Mouse (Mus musculus): ENCODE measurements around the gene Tcf3.

The Tcf3 gene

DNA sequence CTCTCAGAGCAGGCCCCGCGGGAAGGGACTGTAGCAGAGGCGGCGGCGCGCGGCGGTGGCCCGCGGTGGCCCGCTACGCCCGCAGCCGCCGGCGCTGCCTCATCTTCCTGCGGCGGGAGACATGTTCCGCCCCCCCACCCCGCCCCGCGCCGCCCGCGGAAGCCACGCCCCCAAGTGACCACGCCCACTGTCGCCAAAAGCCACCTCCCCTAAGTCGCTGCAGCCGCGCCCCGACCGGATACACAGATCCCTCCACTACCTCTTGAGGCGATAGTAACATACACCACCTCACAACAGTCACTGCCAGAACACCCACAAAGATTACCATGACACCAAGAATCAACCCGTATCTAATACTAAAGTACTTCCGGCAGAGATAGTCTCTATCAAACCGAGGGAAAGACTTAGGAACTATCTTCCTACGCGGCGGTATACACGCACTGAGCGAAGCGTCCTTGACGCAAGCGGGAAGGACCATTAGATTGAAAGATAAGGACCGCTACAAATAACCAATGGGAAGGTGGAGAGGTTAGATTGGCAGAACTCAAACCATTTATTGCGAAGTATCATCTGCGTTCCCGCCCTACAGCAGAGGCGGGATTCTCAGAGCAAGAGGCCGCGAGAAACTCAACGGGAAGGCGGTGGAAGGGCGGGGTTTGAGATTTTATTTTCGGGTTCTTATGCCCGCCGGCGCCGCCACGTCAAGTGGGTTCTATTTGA lies at the start of gene Tcf3:
Gene Tcf3, minus strand, starts transcription at position 135 of the 720 bp plus-strand sequence.
- ATAC-seq (ENCODE audit: low TSS enrichment): peak; percentile 96

DNA sequence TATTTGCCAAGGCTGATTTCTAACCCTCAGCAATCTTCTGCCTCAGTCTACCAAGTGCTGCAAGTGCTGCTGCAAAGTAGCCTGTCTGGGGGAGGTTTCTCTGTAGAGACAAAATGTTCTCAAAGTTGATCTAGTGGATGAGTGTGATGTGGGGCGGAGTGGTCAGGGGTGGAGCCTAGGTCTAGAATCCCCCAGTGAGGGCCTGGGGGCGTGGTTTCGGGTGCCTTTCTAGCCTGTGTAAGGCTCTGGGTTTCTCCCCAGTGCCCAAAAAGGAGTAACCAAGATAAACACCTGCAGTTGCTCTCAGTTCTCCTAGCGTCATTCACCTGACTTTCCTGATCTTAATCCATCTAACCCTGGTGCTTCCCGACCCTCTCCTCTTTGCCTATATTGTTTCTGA lies 47.6 kb upstream of the Tcf3 start:
- ATAC-seq (ENCODE audit: low TSS enrichment): no peak

DNA sequence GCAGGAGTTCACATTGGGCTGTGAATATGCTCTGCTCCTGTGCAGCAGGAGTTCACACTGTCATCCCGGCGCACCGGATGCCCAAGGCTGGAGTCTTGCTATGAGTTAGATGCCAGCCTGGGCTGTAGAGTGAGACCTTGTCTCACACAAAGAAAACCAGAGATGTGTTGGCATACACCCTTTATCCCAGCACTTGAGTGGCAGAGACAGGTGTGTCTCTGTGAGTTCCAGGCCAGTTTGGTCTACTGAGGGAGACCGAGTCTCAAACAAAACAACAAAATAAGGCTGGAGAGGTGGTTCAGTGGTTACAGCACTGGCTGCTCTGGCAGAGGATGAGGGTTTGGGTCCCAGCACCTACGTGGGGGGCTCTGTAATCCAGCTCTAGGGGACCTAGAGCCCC lies 45.1 kb upstream of the Tcf3 start:
- ATAC-seq (ENCODE audit: low TSS enrichment): no peak

DNA sequence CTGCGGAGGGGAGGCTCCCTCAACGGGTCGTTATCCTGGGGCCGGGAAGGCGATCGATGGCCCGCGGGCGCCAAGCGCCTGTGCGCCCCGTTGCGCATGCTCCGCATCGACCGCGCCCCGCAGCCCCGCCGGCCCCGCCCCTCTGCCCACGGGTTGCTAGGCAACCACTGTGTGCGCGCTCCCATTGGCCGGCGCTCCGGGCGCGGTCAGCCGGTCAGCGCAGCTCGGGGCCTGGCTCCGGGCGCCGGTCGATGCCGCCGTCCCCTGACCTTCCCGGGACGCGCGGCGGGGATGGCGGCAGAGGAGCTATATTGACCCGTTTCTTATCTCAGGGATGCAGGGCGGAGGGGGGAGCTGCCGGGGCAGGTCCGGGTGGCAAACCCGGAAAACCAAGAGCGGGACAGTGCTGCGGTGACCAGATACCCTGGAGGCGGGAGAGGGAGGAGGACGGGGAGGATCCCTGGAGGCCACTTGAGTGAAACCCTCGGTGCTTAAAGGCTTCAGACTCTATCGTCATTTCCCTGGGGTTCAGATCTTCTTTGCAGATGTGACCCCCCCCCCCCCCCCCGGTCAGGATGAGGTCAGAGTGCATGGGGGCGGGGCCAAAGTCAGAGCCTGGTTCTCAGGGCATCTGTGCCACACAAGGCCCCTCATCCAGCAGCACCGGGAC lies 42.0 kb upstream of the Tcf3 start:
- peak; percentile 94 for ATAC-seq (ENCODE audit: low TSS enrichment)

DNA sequence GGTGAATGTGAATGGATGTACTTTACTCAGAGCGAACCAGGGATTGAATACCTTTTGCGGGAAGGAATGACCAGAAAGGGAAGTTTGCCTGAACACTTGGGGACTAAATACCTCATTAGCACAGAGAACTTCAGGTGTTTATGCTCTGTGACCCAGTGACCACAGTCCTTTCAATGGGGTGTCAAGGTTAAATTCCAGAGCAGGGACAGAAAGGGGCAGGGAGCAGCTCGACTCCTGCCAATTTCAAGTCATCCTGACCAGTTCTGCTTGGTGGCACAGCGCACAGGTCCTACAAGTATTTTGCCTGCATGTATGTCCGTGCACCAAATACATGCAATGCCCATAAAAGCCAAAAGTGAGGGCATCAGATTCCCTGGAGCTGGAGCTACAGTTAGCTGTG lies 31.6 kb upstream of the Tcf3 start:
- no peak for ATAC-seq (ENCODE audit: low TSS enrichment)

DNA sequence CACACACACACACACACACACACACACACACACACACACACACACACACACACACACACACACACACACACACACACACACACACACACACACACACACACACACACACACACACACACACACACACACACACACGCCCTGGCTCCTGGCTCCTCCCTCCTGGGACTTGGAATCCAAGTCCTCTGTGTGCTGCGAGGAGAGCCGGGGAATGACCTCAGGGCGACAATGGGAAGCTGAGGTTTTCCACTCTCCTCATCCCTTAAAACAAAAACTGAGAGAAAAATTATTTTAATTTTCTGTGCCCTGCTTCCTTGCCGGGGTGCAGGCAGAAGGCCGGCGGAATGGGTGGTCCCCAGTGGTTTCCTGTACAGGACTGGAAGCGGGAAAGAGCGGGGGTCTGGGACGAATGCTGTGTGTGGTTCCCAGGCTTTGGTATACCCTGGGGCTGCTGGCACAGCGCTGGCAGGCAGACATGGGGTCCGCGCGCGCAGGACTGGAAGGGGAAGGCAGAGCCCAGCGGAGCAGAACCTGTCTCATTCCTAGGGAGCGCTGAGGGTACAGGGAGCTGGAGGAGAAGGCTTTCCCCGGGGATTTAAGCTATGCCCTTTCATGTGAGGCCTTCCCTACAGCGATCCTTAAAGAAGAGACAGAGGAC lies 31.1 kb upstream of the Tcf3 start:
- ATAC-seq (ENCODE audit: low TSS enrichment): no peak

DNA sequence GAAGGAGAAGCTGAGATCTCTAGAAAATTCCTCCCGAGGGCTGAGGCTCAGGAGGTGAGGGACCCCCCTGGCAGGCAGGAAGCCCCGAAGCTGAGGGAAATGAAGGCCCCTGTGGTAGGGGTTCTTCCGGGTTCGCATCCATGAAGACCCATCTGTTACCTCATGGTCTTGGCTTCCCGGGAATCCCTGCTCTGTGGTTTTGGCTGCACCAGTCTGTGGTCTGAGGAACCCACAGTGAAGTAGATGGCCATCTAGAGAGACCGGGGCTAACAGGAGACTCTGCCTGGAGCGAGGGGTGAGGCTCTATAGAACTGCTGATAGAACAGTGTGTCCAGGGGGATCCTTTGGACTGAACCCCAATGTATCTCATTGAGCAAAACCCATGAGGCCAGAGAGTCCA lies 27.9 kb upstream of the Tcf3 start:
- no peak for ATAC-seq (ENCODE audit: low TSS enrichment)

DNA sequence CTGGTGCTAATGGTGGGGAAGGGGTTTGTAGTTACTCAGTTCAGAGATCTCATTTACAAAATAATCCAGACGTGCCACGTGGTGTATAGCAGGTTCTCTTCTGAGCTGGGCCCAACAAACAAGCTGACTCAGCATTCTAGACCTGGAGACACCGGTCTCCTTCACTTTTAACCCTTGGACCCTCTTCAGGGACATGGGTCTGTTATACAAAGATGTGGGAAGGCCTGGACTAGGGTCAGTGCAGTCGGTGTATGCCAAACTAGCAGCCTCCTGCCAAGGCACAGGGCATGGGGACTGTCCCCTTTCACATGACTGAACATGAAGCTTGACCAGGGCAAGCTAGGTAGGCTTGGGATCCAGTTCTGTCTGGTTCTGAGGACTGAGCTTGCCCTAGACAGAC lies 26.9 kb upstream of the Tcf3 start:
- no peak for ATAC-seq (ENCODE audit: low TSS enrichment)

DNA sequence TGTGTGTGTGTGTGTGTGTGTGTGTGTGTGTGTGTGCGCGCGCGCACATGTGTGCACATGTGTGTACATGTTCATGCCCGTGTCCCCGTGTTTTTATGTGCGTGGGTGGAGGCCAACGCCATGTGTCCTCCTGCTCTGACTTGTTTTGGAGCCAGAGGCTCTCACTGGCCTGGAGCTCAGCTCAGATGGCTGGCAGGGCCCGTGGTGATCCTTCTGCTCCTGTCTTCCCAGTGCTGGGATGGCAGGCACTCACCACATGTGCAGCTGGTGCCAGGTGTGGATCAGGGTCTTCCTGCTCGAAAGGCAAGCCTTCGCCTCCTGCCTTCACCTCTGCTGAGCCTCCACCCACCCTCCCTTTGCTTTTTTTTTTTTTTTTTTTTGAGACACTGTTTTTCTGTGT lies 26.2 kb upstream of the Tcf3 start:
- ATAC-seq (ENCODE audit: low TSS enrichment): no peak

DNA sequence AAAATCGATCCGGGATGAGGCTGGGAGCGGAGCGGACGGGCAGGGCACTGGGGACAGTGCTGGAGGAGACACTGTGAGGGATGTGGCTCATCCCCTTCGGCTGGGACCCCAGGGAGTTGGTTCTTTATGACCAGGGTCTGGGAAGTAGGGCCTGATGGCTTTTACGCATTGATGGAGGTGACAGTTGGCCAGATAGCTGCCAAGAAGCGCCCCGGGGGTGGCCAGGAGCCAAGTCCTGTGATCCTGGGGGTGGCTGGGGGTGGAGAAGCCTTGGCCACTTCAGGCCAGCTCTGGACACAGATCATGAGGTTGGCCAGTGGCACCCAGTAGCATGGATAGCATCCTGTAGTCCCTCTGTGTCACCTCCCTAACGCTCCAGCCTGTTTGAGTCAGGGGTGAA lies 25.8 kb upstream of the Tcf3 start:
- no peak for ATAC-seq (ENCODE audit: low TSS enrichment)

DNA sequence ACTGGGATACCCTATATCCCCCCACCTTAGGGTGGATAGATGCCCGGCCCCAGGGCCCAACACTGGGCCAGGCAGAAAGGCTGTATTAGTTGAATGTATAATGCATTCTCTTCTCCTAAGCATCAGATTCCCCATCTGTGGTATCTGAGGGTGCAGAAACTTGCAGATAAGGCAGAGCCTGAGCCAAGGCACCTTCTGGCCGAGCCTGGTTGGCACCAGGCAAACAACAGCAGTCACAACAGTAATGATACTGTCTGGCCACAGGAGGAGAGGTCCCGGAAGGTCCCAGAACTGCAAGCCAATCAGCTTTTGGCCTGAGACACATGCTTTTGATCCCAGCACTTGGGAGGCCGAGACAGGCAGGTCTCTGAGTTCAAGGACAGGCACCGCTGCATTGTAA lies 22.2 kb upstream of the Tcf3 start:
- no peak for ATAC-seq (ENCODE audit: low TSS enrichment)

DNA sequence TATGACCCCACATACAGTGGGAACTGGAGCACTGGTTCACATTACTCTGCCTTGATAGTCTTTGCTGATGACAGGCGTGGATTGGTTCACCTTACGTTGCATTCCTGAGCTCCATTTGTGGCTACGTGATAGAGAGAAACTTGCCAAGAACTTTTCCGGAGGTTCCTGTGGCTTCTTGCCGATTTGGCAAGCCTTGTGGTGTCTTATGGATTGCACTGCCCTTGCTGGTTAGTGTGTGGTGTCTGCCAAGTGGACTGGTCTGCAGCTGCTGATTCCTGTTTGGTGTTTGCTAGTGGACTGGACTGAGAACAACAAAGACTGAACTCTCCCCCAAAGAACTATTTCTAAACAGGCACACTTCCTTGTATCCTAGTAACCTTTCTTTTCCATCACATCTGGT lies 21.3 kb upstream of the Tcf3 start:
- ATAC-seq (ENCODE audit: low TSS enrichment): no peak

DNA sequence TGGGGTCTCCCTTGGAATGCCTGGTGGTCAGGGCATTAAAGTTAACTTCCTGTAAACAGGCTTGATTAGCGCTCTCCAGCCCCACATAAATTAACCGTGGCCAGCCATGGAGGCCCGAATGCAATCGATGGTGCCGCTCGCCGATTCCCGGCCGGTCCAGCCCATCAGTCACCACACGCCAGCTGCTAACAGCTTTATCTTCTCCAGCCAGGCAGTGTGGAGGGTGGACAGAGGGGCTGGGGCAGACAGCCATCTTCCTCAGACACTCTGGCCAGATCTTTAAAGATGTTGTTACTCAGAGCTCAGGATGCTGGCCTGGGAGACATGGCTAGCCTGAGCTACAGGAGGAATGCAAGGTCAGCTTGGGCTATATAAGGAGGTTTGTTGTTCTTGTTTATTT lies 20.2 kb upstream of the Tcf3 start:
- no peak for ATAC-seq (ENCODE audit: low TSS enrichment)

DNA sequence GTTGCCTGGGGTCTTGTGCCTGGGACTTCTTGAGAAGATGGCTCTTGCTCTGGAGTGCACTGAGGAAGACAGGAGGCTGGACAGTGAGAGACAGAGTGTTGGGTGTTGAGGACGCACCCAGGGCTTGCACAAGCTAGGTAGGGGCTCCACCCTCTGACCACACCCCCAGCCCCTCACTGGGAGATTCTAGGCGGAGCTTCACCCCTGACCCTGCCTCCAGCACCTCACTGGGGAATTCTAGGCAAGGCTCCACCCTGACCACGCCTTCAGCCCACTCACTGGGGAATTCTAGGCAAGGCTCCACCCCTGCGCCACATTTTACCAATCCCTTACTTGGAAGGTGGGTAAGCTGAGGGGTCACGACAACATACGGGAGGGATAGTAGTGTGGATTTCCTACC lies 17.2 kb upstream of the Tcf3 start:
- ATAC-seq (ENCODE audit: low TSS enrichment): no peak

DNA sequence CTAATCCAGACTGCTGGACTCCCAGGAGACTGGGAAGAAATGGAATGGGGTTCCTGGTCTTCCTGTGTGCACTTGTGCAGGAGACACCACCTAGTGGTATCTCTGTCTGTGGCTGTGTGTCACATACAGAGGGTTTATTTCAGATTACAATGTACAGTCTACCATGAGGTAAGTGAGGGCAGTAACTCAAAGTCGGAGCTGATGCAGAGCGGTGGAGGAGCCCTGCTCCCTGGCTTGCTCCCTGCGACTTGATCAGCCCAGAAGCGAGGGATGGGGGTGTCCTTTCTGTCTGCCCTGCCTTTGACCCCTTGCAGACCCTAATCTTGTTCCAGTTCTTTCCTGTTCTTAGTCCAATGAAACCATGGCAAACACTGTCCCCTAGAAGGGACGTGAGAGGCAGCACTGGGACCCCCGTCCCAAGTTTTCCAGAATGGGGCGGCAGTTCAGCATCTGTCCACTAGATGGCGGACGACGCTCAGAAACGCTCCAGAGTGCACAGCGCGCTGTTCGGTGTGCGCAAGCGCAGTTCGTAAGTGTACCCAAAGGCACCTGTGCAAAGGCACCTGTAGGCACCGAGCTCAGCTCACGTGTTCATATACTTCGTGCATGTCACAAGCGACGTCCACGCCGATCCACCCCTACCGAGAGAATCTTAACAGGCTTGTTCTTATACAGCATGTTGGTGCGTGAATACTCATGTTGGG lies 12.6 kb upstream of the Tcf3 start:
- peak; percentile 72 for ATAC-seq (ENCODE audit: low TSS enrichment)

DNA sequence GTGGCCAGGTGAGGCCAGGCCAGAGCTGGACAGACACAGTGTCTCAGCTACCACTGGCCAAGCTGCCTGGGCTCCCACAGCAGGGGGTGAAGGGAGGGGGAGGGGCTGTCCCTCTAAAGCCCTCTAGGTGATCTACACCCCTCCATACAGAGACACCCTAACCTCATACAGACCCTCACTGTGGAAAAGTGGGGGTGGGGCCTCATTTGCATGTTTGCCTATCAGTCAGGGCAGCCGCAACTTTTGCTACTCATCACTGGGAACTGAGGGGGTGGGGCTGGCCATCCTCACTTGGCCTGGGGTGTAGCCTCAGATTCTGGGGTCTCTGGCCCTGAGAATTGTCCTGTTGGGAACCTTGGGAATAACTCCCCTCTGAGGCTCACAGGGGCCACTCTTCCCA lies 11.6 kb upstream of the Tcf3 start:
- no peak for ATAC-seq (ENCODE audit: low TSS enrichment)

DNA sequence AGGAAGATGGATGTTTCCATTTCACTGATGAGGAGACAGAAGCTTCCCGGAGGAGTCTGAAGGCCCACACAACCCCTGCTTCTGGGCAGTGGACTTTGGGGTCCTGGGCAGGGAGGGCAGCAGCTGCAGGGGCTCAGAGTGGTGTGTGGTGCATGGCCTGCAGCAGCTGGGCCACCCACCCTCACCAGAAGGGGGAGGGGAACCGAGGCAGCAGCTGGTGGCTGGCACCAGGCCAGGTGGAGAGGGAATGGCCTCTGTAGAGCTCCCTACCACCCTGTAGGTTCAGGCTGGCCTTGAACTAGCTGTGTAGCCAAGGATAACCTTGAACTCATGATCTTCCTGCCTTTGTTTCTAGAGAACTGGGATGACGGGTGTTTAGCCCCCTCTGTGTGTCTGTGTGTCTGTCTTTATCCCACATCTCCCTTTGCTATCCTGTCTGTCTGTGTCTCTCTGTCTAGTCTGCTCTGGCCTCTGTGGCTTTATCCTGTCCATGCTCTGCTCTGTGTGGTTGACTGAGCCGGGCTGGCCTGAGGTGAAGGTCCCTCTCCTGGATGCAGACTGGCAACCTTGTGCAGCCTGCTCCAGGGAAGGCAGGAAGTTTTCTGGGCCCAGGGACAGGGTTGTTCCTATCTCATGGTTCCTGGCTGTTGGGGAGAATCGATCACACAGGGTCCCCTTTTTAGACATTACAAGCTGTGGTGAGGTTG lies 11.0 kb upstream of the Tcf3 start:
- ATAC-seq (ENCODE audit: low TSS enrichment): no peak

DNA sequence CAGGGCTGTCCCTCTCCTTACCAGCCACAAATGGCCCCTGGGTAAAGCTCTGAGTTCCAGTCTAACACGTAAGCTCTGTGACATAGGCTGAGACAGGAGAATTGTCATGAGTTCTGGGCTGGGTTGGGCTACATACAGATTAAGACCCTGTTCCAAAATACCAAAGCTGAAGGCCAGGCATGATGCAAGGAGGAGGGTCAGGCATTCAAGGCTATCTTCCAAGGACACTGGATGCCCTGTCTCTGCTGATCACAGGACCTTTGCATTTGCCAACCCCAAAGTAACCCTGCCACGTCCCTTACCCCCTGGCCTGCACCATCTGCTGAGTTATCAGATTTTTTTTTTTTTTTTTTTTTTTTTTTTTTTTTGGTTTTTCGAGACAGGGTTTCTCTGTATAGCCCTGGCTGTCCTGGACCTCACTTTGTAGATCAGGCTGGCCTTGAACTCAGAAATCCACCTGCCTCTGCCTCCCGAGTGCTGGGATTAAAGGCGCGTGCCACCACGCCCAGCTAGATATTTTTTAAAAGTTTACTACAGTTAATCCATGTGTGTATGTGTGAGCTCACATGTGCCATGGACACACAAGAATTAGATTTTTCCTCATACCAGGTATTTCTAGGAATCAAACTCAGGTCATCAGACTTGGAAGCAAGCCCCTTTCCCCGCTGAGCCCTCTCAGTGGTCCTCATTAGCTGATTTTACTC lies 10.3 kb upstream of the Tcf3 start:
- no peak for ATAC-seq (ENCODE audit: low TSS enrichment)

DNA sequence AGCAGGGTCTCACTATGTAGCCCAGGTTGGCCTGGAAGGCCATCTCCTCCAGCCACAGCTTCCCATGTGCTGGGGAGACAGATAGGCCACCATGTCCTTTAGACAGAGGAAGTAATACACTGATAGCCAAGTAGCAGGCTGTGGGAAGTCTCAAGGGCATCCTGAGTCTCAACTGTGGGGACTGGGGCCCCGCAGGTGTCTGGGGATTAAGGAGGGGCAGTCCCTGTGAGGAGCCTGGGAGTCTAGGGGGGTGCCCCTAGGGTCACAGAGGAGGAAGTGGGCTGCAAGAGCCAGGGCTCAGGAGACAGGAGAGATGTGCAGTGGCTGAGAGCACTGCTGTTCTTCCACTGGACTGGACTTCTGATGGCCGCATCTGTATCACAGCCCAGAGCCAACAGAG lies 9.5 kb upstream of the Tcf3 start:
- no peak for ATAC-seq (ENCODE audit: low TSS enrichment)

DNA sequence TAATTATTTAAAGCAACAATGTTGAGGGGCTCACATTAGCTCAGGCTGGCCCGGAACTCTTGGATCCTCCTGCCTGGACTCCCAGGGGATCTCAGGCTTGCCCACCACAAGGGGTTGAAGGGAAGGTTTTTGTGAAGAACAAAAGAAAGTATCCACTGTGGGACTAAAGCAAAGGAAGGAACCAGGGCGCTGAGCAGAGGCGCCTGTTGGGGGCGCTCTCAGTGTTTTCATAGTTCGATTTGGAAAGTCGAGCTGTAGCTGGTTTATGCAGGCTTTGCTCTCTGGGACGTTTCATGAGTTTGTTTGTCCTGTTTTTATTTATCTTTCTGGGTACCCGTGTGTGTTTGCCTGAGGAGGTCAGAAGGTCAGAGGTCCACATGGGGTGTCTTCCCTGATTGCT lies 8.2 kb upstream of the Tcf3 start:
- no peak for ATAC-seq (ENCODE audit: low TSS enrichment)

DNA sequence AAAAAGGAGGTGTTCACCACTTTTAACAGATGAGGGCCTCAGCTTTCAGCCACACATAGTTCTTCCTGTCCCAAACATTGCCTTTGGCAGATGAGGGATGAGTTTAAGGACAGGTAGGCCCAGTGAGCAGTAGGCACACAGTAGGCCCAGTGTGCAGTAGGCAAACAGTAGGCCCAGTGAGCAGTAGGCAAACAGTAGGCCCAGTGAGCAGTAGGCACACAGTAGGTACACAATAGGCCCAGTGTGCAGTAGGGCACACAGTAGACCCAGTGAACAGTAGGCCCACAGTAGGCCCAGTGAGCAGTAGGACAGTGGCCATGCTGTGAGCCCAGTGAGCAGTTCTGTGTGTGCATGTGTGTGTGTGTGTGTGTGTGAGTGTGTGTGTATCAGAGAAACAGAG lies 6.6 kb upstream of the Tcf3 start:
- ATAC-seq (ENCODE audit: low TSS enrichment): no peak
